Mouse (Mus musculus): Measurements from ENCODE around the gene Rnf186. TPM values are rescaled to one million over a fixed set of nuclear protein-coding genes. Genes with fewer than 3 reads are reported as not detected.

Rnf186 gene
- polyA plus RNA-seq (2012), result not detected in 2 replicates

GRCm38 (mm10) chr4:138966866-138967265 is at the start of gene Rnf186:
TSS of gene Rnf186 (plus strand) at chr4:138967112.

GRCm38 (mm10) chr4:138972827-138973718 is 6.2 kb downstream of the Rnf186 start, which contains the start of gene Tmco4:
TSS of gene Tmco4 (plus strand) at chr4:138972888.

Other genes with a start within 250 kb of the Rnf186 start
- not detected in 2 replicates for gene Pla2g2c, start 242.3 kb upstream of the Rnf186 start, polyA plus RNA-seq (2012)
- not detected in 2 replicates for gene Ubxn10, start 229.9 kb upstream of the Rnf186 start, polyA plus RNA-seq (2012)
- not detected in 2 replicates for gene Pla2g2f, start 209.5 kb upstream of the Rnf186 start, polyA plus RNA-seq (2012)
- gene Pla2g2d, start 191.4 kb upstream of the Rnf186 start, polyA plus RNA-seq (2012), result not detected in 2 replicates
- gene Pla2g5, start 103.6 kb upstream of the Rnf186 start, polyA plus RNA-seq (2012), result not detected in 2 replicates
- not detected in 2 replicates for gene Gm13030, start 93.1 kb upstream of the Rnf186 start, polyA plus RNA-seq (2012)
- not detected in 2 replicates for gene Pla2g2e, start 89.2 kb upstream of the Rnf186 start, polyA plus RNA-seq (2012)
- 9.5 and 13.3 TPM in 2 replicates for gene Otud3, start 53.2 kb upstream of the Rnf186 start, polyA plus RNA-seq (2012)
- gene Tmco4, start 5.8 kb downstream of the Rnf186 start, polyA plus RNA-seq (2012), result 13.6 and 16.8 TPM in 2 replicates
- not detected in 2 replicates for gene Htr6, start 108.5 kb downstream of the Rnf186 start, polyA plus RNA-seq (2012)
- gene Nbl1, start 125.9 kb downstream of the Rnf186 start, polyA plus RNA-seq (2012), result 0.37 and 0.63 TPM in 2 replicates
- gene Minos1, start 164.0 kb downstream of the Rnf186 start, polyA plus RNA-seq (2012), result 17.2 and 19.9 TPM in 2 replicates
- gene Capzb, start 225.8 kb downstream of the Rnf186 start, polyA plus RNA-seq (2012), result 193 and 208 TPM in 2 replicates